Mouse (Mus musculus): ENCODE results near the gene Acnat1. TPM values are rescaled to one million over a fixed set of nuclear protein-coding genes. Genes with fewer than 3 reads are reported as not detected.
A peak's percentile ranks its signal among the peaks of the same experiment; 100 is the strongest.
"Not testable (repeated sequence)": the region's sequence is repeated elsewhere in the genome, so short reads cannot be mapped to it uniquely, and the experiment has no call there.

The Acnat1 gene
- polyA plus RNA-seq, 2 experiments = 0.13 TPM; not detected in 1

- Histone ChIP-seq H3K27ac (replicated peaks; ENCODE audit: low read depth, low read length) (no peak overlapping the region), H3K9me3 (ENCODE audit: control insufficient read depth, low read length) (no peaks in the 10 kb centered on the region), H3K4me2 (replicated peaks; ENCODE audit: low read depth, low read length, severe bottlenecking) (no peak overlapping the region), H3K4me1 (ENCODE audit: control insufficient read depth, insufficient read depth, low read length) (peaks cover 2% of the 10 kb centered on the region), H3K4me3 (replicated peaks; ENCODE audit: low read length) (no peak overlapping the region), H3K9ac (ENCODE audit: low read depth, low read length, severe bottlenecking) (no peak overlapping the region), H3K36me3 (ENCODE audit: control insufficient read depth, insufficient read depth, low read length) (peaks cover 26% of the 10 kb centered on the region), H3K27me3 (ENCODE audit: control insufficient read depth, insufficient read depth, low read length) (no peaks in the 10 kb centered on the region)
- ATAC-seq (ENCODE audit: low FRiP score, low read depth) = no peak
- no peak for DNase-seq (ENCODE audit: low spot score)
- WGBS = 97% methylated on average over 6 of the region's 6 CpGs
- no peak for TF ChIP-seq POLR2A (IDR thresholded peaks at IDR 0.05; ENCODE audit: borderline replicate concordance, extremely low read depth, insufficient read depth, insufficient read length)
These were observed 40.7 kb upstream of the Acnat1 start for GRCm38 (mm10) chr4:49514441-49514840.

DNA sequence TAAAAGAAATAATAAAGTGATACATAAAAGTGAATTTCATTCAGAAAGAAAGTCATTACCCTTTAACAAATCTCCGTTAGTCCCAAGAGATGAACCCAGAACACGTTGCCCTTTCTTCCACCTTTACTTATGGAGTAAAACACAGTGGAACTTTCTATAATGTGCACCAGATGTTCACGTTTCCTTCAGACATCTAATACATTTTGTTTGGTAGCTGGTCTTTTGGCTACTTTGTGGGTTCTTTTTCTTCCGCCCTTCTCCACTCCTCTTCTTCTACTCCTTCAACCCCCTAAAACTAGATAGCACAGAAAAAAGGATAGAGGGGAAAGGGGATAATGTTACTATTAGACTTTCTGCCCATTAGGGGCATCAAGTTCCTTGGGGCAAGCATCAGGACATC lies 38.9 kb upstream of the Acnat1 start:
- no peak overlapping the region for H3K4me2 ChIP-seq (replicated peaks; ENCODE audit: low read depth, low read length, severe bottlenecking)

GRCm38 (mm10) chr4:49510236-49510835 lies 36.6 kb upstream of the Acnat1 start:
- H3K9me3 ChIP-seq (ENCODE audit: control insufficient read depth, low read length); H3K4me3 ChIP-seq (replicated peaks; ENCODE audit: low read length); H3K4me1 ChIP-seq (ENCODE audit: control insufficient read depth, insufficient read depth, low read length); H3K27ac ChIP-seq (replicated peaks; ENCODE audit: low read depth, low read length); H3K27me3 ChIP-seq (ENCODE audit: control insufficient read depth, insufficient read depth, low read length); H3K4me2 ChIP-seq (replicated peaks; ENCODE audit: low read depth, low read length, severe bottlenecking); ATAC-seq (ENCODE audit: low FRiP score, low read depth); DNase-seq (ENCODE audit: low spot score); H3K9ac ChIP-seq (ENCODE audit: low read depth, low read length, severe bottlenecking): not testable (repeated sequence)
- 94% methylated on average over 1 of the region's 1 CpGs for WGBS
- H3K36me3 ChIP-seq (ENCODE audit: control insufficient read depth, insufficient read depth, low read length) = peaks cover 26% of the 10 kb centered on the region

More for the DNA sequence above, 38.9 kb upstream of the Acnat1 start:
- TF ChIP-seq POLR2A (IDR thresholded peaks at IDR 0.05; ENCODE audit: borderline replicate concordance, extremely low read depth, insufficient read depth, insufficient read length) = no peak
- no peaks in the 10 kb centered on the region; the same call in 1 of the 2 replicates for H3K4me1 ChIP-seq (ENCODE audit: control insufficient read depth, insufficient read depth, low read length)
- WGBS = 50% methylated on average over 4 of the region's 4 CpGs
- no peak overlapping the region for H3K27ac ChIP-seq (replicated peaks; ENCODE audit: low read depth, low read length)
- no peaks in the 10 kb centered on the region for H3K9me3 ChIP-seq (ENCODE audit: control insufficient read depth, low read length)
- DNase-seq (ENCODE audit: low spot score) (peak; percentile 18), ATAC-seq (ENCODE audit: low FRiP score, low read depth) (no peak)
- peaks cover 26% of the 10 kb centered on the region for H3K36me3 ChIP-seq (ENCODE audit: control insufficient read depth, insufficient read depth, low read length)
- no peak overlapping the region for H3K4me3 ChIP-seq (replicated peaks; ENCODE audit: low read length)
- H3K27me3 ChIP-seq (ENCODE audit: control insufficient read depth, insufficient read depth, low read length) = no peaks in the 10 kb centered on the region
- H3K9ac ChIP-seq (ENCODE audit: low read depth, low read length, severe bottlenecking) = no peak overlapping the region

DNA sequence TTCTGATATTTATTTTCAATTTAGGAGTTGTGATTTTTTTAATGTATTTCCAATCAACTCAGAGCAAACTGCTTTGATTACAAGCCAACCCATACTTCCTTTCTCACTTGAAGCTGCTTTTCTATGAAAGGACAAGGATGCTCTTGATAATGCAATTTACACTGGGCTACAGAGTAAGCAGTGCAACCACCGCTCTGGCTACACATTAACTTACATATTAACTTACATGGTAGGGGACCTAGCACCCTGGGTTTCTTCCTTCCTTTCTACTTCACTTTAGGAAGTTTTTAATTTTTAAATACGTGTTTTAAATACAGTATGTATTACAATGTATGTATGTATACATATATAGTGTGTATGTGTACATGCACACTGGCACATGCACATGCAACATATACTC lies 35.5 kb upstream of the Acnat1 start:
- ATAC-seq (ENCODE audit: low FRiP score, low read depth) (no peak), DNase-seq (ENCODE audit: low spot score) (no peak)
- no peak for TF ChIP-seq POLR2A (IDR thresholded peaks at IDR 0.05; ENCODE audit: borderline replicate concordance, extremely low read depth, insufficient read depth, insufficient read length)
- Histone ChIP-seq H3K4me3 (replicated peaks; ENCODE audit: low read length) (no peak overlapping the region), H3K4me1 (ENCODE audit: control insufficient read depth, insufficient read depth, low read length) (no peaks in the 10 kb centered on the region; the same call in 1 of the 2 replicates), H3K9me3 (ENCODE audit: control insufficient read depth, low read length) (no peaks in the 10 kb centered on the region), H3K36me3 (ENCODE audit: control insufficient read depth, insufficient read depth, low read length) (peaks cover 23% of the 10 kb centered on the region), H3K27ac (replicated peaks; ENCODE audit: low read depth, low read length) (no peak overlapping the region), H3K27me3 (ENCODE audit: control insufficient read depth, insufficient read depth, low read length) (no peaks in the 10 kb centered on the region), H3K4me2 (replicated peaks; ENCODE audit: low read depth, low read length, severe bottlenecking) (no peak overlapping the region), H3K9ac (ENCODE audit: low read depth, low read length, severe bottlenecking) (no peak overlapping the region)
- 92% methylated on average over 2 of the region's 2 CpGs for WGBS

GRCm38 (mm10) chr4:49506386-49506785 lies 32.7 kb upstream of the Acnat1 start, which contains the start of gene Baat:
Baat (minus strand) TSS chr4:49506557.
- DNase-seq (ENCODE audit: low spot score) = no peak
- Histone ChIP-seq H3K9ac (ENCODE audit: low read depth, low read length, severe bottlenecking) (no peak within 1 kb of the TSS), H3K36me3 (ENCODE audit: control insufficient read depth, insufficient read depth, low read length) (no peaks in the 10 kb centered on the region), H3K27ac (replicated peaks; ENCODE audit: low read depth, low read length) (no peak within 1 kb of the TSS), H3K4me1 (ENCODE audit: control insufficient read depth, insufficient read depth, low read length) (no peaks in the 10 kb centered on the region), H3K27me3 (ENCODE audit: control insufficient read depth, insufficient read depth, low read length) (no peaks in the 10 kb centered on the region), H3K4me2 (replicated peaks; ENCODE audit: low read depth, low read length, severe bottlenecking) (no peak within 1 kb of the TSS), H3K4me3 (replicated peaks; ENCODE audit: low read length) (no peak within 1 kb of the TSS), H3K9me3 (ENCODE audit: control insufficient read depth, low read length) (no peaks in the 10 kb centered on the region)
- ATAC-seq (ENCODE audit: low FRiP score, low read depth) = no peak
- 82% methylated on average over 3 of the region's 3 CpGs for WGBS
- no peak for TF ChIP-seq POLR2A (IDR thresholded peaks at IDR 0.05; ENCODE audit: borderline replicate concordance, extremely low read depth, insufficient read depth, insufficient read length)
